Mouse (Mus musculus): Measurements from ENCODE around the gene Tmem132b. TPM values are rescaled to one million over a fixed set of nuclear protein-coding genes. Genes with fewer than 3 reads are reported as not detected.
A peak's percentile ranks its signal among the peaks of the same experiment; 100 is the strongest.
"Not testable (repeated sequence)": the region's sequence is repeated elsewhere in the genome, so short reads cannot be mapped to it uniquely, and the experiment has no call there.

The Tmem132b gene
- total RNA-seq (2022) = 1 to 10 TPM; 1.4 to 5.2 (median 3.5) TPM

GRCm38 (mm10) chr5:125531634-125532033, at the start of gene Tmem132b:
Tmem132b (plus strand) TSS chr5:125531774.
- no peak for DNase-seq

GRCm38 (mm10) chr5:125482474-125482873, 49.1 kb upstream of the Tmem132b start:
- no peak for DNase-seq

- DNase-seq = no peak
Observed at GRCm38 (mm10) chr5:125483712-125484611, 47.6 kb upstream of the Tmem132b start.

GRCm38 (mm10) chr5:125485031-125485778, 46.4 kb upstream of the Tmem132b start:
- DNase-seq = no peak

- no peak for DNase-seq
Observed at GRCm38 (mm10) chr5:125486088-125486487, 45.5 kb upstream of the Tmem132b start.

GRCm38 (mm10) chr5:125487375-125488115, 44.0 kb upstream of the Tmem132b start:
- no peak for DNase-seq

GRCm38 (mm10) chr5:125488116-125488455, 43.5 kb upstream of the Tmem132b start:
- no peak for DNase-seq

GRCm38 (mm10) chr5:125488953-125489352, 42.6 kb upstream of the Tmem132b start:
- DNase-seq = not testable (repeated sequence)

GRCm38 (mm10) chr5:125491107-125491506, 40.5 kb upstream of the Tmem132b start:
- DNase-seq = no peak

- no peak for DNase-seq
Observed at GRCm38 (mm10) chr5:125492379-125493092, 39.0 kb upstream of the Tmem132b start.

- no peak for DNase-seq
Observed at GRCm38 (mm10) chr5:125493093-125493423, 38.5 kb upstream of the Tmem132b start.

GRCm38 (mm10) chr5:125495655-125496054, 35.9 kb upstream of the Tmem132b start:
- DNase-seq = peak; percentile 52

- DNase-seq = no peak
Observed at GRCm38 (mm10) chr5:125497821-125498600, 33.6 kb upstream of the Tmem132b start.

GRCm38 (mm10) chr5:125501505-125501904, 30.1 kb upstream of the Tmem132b start:
- no peak for DNase-seq

GRCm38 (mm10) chr5:125502186-125502585, 29.4 kb upstream of the Tmem132b start:
- no peak for DNase-seq

GRCm38 (mm10) chr5:125503628-125504027, 27.9 kb upstream of the Tmem132b start:
- DNase-seq = no peak

GRCm38 (mm10) chr5:125504692-125505091, 26.9 kb upstream of the Tmem132b start:
- no peak for DNase-seq

GRCm38 (mm10) chr5:125505968-125506367, 25.6 kb upstream of the Tmem132b start:
- no peak for DNase-seq

- no peak for DNase-seq
Observed at GRCm38 (mm10) chr5:125507582-125507981, 24.0 kb upstream of the Tmem132b start.

GRCm38 (mm10) chr5:125508006-125508405, 23.6 kb upstream of the Tmem132b start:
- no peak for DNase-seq

- no peak for DNase-seq
Observed at GRCm38 (mm10) chr5:125509541-125509940, 22.0 kb upstream of the Tmem132b start.

All from adrenal gland, adult 8-10 months (tissue).